Mouse (Mus musculus) hindbrain, embryonic 11.5 days (tissue): Measurements from ENCODE around the gene Tlr7. TPM values are rescaled to one million over a fixed set of nuclear protein-coding genes. Genes with fewer than 3 reads are reported as not detected.
"Not testable (repeated sequence)": the region's sequence is repeated elsewhere in the genome, so short reads cannot be mapped to it uniquely, and the experiment has no call there.

ENCODE experiments used
- ATAC-seq: fragments of 200-750 bp; cut with Nextera tagmentation; 2 replicates; pipeline ENCODE4 v1.8.0; 2017; ENCODE audit warnings: mild to moderate bottlenecking, moderate TSS enrichment, moderate library complexity; ENCODE audit not compliant: low FRiP score
- DNase-seq: peaks from one replicate; pipeline ENCODE4 v3.0.0-alpha.2; 2015; ENCODE audit warnings: low spot score
- H3K27ac ChIP-seq: fragments of 300-500 bp; sonication (generic); 2 replicates; pipeline ENCODE4 v1.5.1; 2014; ENCODE audit warnings: mild to moderate bottlenecking, low read depth, low read length
- H3K27me3 ChIP-seq: fragments of 300-500 bp; sonication (generic); 2 replicates; pipeline ENCODE4 v1.6.1; 2014; ENCODE audit warnings: mild to moderate bottlenecking, low read length, moderate library complexity, mixed read lengths; ENCODE audit not compliant: control insufficient read depth, insufficient read depth
- H3K36me3 ChIP-seq: fragments of 300-500 bp; sonication (generic); 2 replicates; pipeline ENCODE4 v1.6.1; 2014; ENCODE audit warnings: mild to moderate bottlenecking, low read length, moderate library complexity, mixed read lengths; ENCODE audit not compliant: control insufficient read depth, insufficient read depth
- H3K4me1 ChIP-seq: fragments of 300-500 bp; sonication (generic); replicated peaks from 2 replicates; pipeline ENCODE4 v1.6.1; 2014; ENCODE audit warnings: low read length, mixed read lengths; ENCODE audit not compliant: control insufficient read depth, insufficient read depth
- H3K4me2 ChIP-seq: fragments of 300-500 bp; sonication (generic); replicated peaks from 2 replicates; pipeline ENCODE4 v1.6.1; 2014; ENCODE audit warnings: mild to moderate bottlenecking, low read depth, low read length
- H3K4me3 ChIP-seq: fragments of 300-500 bp; sonication (generic); 2 replicates; pipeline ENCODE4 v1.5.1; 2014; ENCODE audit warnings: low read depth, low read length
- H3K9ac ChIP-seq: fragments of 300-500 bp; sonication (generic); 2 replicates; pipeline ENCODE4 v1.6.1; 2014; ENCODE audit warnings: low read depth, low read length
- H3K9me3 ChIP-seq: fragments of 300-500 bp; sonication (generic); 2 replicates; pipeline ENCODE4 v1.6.1; 2016; ENCODE audit warnings: low read length; ENCODE audit not compliant: control insufficient read depth
- WGBS: fragments of 180-500 bp; shearing (Covaris S2); extraction: QIAGEN DNeasy Blood & Tissue Kit; methylation state at CpG from one replicate; pipeline ENCODE4 v1.1.7; 2014; 5-methylcytosine and 5-hydroxymethylcytosine counted together
- polyA plus RNA-seq: library from polyadenylated mRNA; unstranded; fragments of >200 nt; fragmentation: Nextera tagmentation; extraction: Ambion mirVana; gene quantifications from 2 replicates; pipeline ENCODE4 v1.2.1, GENCODE M21; 2014

Tlr7 gene
- 0.50 and 1.1 TPM in 2 replicates for polyA plus RNA-seq

- 79% methylated on average over 6 of the region's 6 CpGs for WGBS
- no peak for ATAC-seq
- no peak within 1 kb of the TSS for H3K4me3 ChIP-seq
- no peaks in the 10 kb centered on the region for H3K4me1 ChIP-seq
- H3K9ac ChIP-seq = no peak within 1 kb of the TSS
- no peak within 1 kb of the TSS for H3K4me2 ChIP-seq
- no peak for DNase-seq
- H3K27me3 ChIP-seq = peaks cover 2% of the 10 kb centered on the region; the same call in 1 of the 2 replicates
- no peaks in the 10 kb centered on the region for H3K9me3 ChIP-seq
- no peaks in the 10 kb centered on the region for H3K36me3 ChIP-seq
- no peak within 1 kb of the TSS for H3K27ac ChIP-seq
These were observed at the start of gene Tlr7 for GRCm38 (mm10) chrX:167330399-167330798. Gene Tlr7, minus strand, starts transcription at chrX:167330558.

DNA sequence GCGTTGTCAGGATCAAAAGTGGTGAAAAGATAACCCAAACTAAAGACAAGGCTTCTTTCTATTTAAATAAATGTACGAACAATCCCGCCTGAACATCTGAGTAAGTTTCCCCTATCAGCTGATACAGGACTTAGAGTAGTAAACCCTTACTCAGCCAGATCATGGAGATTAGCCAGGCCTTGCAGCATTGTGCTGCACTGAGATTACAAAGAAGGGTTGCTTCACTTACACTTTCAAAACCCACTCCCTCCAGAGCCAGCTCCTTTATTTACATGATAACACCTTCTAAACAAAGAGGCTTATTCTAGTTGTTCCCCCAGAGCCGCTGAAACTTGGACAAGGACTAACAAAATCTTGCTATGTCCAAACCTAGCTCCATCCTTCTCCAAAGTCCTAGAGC lies 49.7 kb upstream of the Tlr7 start:
- H3K36me3 ChIP-seq = no peaks in the 10 kb centered on the region
- no peak overlapping the region for H3K4me2 ChIP-seq
- H3K4me1 ChIP-seq = no peaks in the 10 kb centered on the region
- peaks cover 11% of the 10 kb centered on the region for H3K27me3 ChIP-seq
- H3K4me3 ChIP-seq = no peak overlapping the region
- ATAC-seq = no peak
- no peaks in the 10 kb centered on the region for H3K9me3 ChIP-seq
- H3K9ac ChIP-seq = no peak overlapping the region
- 62% methylated on average over 4 of the region's 4 CpGs for WGBS
- DNase-seq = no peak
- no peak overlapping the region for H3K27ac ChIP-seq

DNA sequence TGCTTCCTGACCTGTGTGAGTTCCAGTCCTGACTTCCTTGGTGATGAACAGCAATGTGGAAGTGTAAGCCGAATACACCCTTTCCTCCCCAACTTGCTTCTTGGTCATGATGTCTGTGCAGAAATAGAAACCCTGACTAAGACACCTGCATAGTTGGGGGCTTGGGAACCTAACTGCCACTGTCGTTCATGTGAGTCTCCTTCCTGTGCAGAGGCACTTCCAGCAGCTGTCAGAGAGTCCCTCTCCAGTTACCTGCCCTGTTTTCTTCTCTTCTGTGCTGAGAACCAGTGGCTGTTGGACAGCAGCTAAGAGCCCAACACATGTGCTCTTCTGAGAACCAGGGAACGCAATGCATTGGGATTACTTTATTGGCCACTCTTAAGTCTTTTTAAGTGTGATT lies 30.9 kb upstream of the Tlr7 start:
- DNase-seq, H3K4me2 ChIP-seq: not testable (repeated sequence)
- WGBS = 84% methylated on average over 3 of the region's 3 CpGs

GRCm38 (mm10) chrX:167359704-167360103 lies 29.3 kb upstream of the Tlr7 start:
- no peak for DNase-seq
- no peak for ATAC-seq
- H3K36me3 ChIP-seq = no peaks in the 10 kb centered on the region
- no peaks in the 10 kb centered on the region for H3K9me3 ChIP-seq
- no peak overlapping the region for H3K27ac ChIP-seq
- no peak overlapping the region for H3K9ac ChIP-seq
- 89% methylated on average over 7 of the region's 7 CpGs for WGBS
- H3K27me3 ChIP-seq = no peaks in the 10 kb centered on the region
- H3K4me3 ChIP-seq = no peak overlapping the region
- no peak overlapping the region for H3K4me2 ChIP-seq
- no peaks in the 10 kb centered on the region for H3K4me1 ChIP-seq

More for the DNA sequence above, 30.9 kb upstream of the Tlr7 start:
- ATAC-seq, H3K36me3 ChIP-seq, H3K9ac ChIP-seq, H3K27ac ChIP-seq, H3K27me3 ChIP-seq, H3K4me1 ChIP-seq, H3K9me3 ChIP-seq, H3K4me3 ChIP-seq: not testable (repeated sequence)

DNA sequence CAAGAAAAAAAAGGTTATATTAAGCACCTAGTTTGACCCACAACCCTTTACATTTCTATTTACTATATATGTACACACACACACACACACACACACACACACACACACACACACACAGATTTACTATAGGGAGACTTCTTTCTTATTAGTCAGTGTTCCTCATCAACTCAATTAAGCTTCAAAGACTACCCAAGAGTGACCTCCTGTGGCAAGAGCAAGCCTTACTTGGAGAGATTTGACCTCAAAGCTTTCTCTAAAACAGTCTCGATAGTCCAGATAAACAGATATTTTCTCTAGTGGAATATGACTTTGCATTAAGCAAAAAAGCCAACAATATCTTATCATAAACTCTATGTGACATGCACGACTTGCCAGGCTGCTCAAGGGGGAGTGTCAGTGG lies 27.1 kb upstream of the Tlr7 start:
- no peaks in the 10 kb centered on the region for H3K27me3 ChIP-seq
- ATAC-seq = no peak
- H3K27ac ChIP-seq = no peak overlapping the region
- H3K9ac ChIP-seq = no peak overlapping the region
- no peaks in the 10 kb centered on the region for H3K9me3 ChIP-seq
- no peaks in the 10 kb centered on the region for H3K36me3 ChIP-seq
- DNase-seq = no peak
- H3K4me3 ChIP-seq = no peak overlapping the region
- 74% methylated on average over 2 of the region's 2 CpGs for WGBS
- no peak overlapping the region for H3K4me2 ChIP-seq
- H3K4me1 ChIP-seq = no peaks in the 10 kb centered on the region

- no peaks in the 10 kb centered on the region for H3K4me1 ChIP-seq
- H3K27me3 ChIP-seq = no peaks in the 10 kb centered on the region
- no peak for DNase-seq
- H3K4me3 ChIP-seq = no peak overlapping the region
- H3K4me2 ChIP-seq = no peak overlapping the region
- H3K36me3 ChIP-seq = no peaks in the 10 kb centered on the region
- H3K27ac ChIP-seq = no peak overlapping the region
- ATAC-seq = no peak
- H3K9ac ChIP-seq = no peak overlapping the region
- WGBS = 89% methylated on average over 3 of the region's 3 CpGs
- H3K9me3 ChIP-seq = no peaks in the 10 kb centered on the region
These were observed 25.6 kb upstream of the Tlr7 start for GRCm38 (mm10) chrX:167355965-167356364.

DNA sequence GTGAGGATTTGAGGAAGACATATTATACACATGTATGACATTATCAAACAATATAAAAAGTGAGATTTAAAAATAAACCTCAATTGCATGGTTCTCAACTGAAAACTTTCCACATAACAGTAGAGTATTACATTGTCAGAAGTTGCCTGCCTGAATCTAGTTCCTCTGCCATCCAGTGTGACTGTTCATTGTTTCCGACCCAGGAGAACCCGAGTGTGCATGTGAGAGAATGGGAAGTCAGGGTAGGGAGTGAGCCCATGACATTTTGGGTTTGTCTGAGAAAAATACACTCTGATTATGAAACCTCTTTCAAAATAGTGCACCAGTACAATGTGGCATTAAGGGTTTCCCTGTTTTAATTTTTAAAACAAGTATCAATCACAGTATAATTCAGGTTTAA lies 23.3 kb upstream of the Tlr7 start:
- Histone ChIP-seq H3K36me3 (no peaks in the 10 kb centered on the region), H3K9ac (no peak overlapping the region), H3K27me3 (no peaks in the 10 kb centered on the region), H3K4me2 (no peak overlapping the region), H3K9me3 (no peaks in the 10 kb centered on the region), H3K4me3 (no peak overlapping the region), H3K4me1 (no peaks in the 10 kb centered on the region), H3K27ac (no peak overlapping the region)
- no peak for DNase-seq
- WGBS = 94% methylated on average over 2 of the region's 2 CpGs
- ATAC-seq = no peak

DNA sequence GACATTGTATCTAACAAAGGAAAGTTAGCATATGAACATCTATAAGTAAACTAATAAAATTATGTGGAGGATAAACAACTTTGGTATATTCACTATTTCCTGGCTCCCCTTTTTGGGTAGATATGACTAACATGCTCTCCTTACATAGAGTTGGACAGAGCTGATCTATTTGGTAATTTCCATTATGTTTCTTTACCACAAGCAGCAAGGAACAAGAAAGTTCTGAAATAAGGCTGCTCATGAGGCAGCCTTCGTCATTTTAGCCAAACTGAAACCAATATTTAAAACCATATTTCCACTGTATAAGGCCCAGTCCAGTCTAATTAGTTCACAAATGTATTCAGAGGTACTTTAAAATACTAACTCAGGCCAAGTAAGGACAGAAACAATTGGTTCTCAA lies 16.1 kb upstream of the Tlr7 start:
- Histone ChIP-seq H3K4me1 (no peaks in the 10 kb centered on the region), H3K36me3 (no peaks in the 10 kb centered on the region), H3K4me3 (no peak overlapping the region), H3K9ac (no peak overlapping the region), H3K4me2 (no peak overlapping the region), H3K27me3 (no peaks in the 10 kb centered on the region; the same call in 1 of the 2 replicates), H3K9me3 (no peaks in the 10 kb centered on the region), H3K27ac (no peak overlapping the region)
- DNase-seq = no peak
- 78% methylated on average over 1 of the region's 1 CpGs for WGBS
- ATAC-seq = no peak

DNA sequence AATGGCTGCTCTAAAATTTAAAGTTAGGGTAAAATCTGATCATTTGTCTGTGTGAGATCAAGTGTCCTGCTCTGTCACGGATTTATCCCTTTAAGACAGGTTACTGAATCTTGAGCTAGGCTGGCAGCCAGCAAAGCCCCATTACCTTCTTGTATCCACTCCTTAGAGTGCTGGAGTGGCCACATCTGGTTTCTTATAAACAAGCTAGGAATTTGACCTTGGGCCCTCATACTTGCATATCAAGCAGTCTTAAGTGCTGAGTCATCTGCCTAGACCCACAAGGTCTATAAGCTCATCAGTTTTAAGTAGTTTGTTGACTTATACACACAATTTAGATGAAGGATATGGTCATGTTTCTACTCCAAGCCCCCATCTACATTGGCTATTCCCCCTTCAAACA lies 14.0 kb upstream of the Tlr7 start:
- whole genome bisulfite sequencing = 89% methylated on average over 1 of the region's 1 CpGs
- no peak overlapping the region for H3K9ac ChIP-seq
- no peak overlapping the region for H3K4me3 ChIP-seq
- no peak for DNase-seq
- no peak overlapping the region for H3K4me2 ChIP-seq
- H3K27ac ChIP-seq = no peak overlapping the region
- H3K9me3 ChIP-seq = no peaks in the 10 kb centered on the region
- no peaks in the 10 kb centered on the region for H3K36me3 ChIP-seq
- H3K27me3 ChIP-seq = peaks cover 2% of the 10 kb centered on the region; the same call in 1 of the 2 replicates
- ATAC-seq = no peak
- H3K4me1 ChIP-seq = no peaks in the 10 kb centered on the region
